Mouse (Mus musculus) bone marrow macrophage, adult 2 months (primary cell): Measurements from ENCODE around the gene 1700020A23Rik. TPM values are rescaled to one million over a fixed set of nuclear protein-coding genes. Genes with fewer than 3 reads are reported as not detected.

Experiments
- H3K27ac ChIP-seq: 2 replicates; pipeline ENCODE4 v1.5.1; 2012; ENCODE audit warnings: low read depth, low read length; ENCODE audit not compliant: insufficient read depth
- H3K4me1 ChIP-seq: 2 replicates; pipeline ENCODE4 v1.6.1; 2012; ENCODE audit warnings: low read length; ENCODE audit not compliant: control insufficient read depth, insufficient read depth
- H3K4me3 ChIP-seq: 2 replicates; pipeline ENCODE4 v1.5.1; 2012; ENCODE audit warnings: mild to moderate bottlenecking, low read length, moderate library complexity; ENCODE audit not compliant: insufficient read depth
- CTCF ChIP-seq: IDR thresholded peaks from 2 replicates; pipeline ENCODE4 v1.5.1; 2012; ENCODE audit warnings: low read depth, mild to moderate bottlenecking, low read length, moderate library complexity
- POLR2A ChIP-seq: IDR thresholded peaks from 2 replicates; pipeline ENCODE4 v1.6.1; 2012; ENCODE audit warnings: mild to moderate bottlenecking, low read depth, low read length, borderline replicate concordance
- polyA plus RNA-seq: library from polyadenylated mRNA; stranded (reverse); fragments of >200 nt; gene quantifications from 2 replicates; pipeline ENCODE4 v1.2.4, GENCODE M21; 2012; ENCODE audit not compliant: missing spikeins, insufficient read depth, insufficient read length

The 1700020A23Rik gene
- polyA plus RNA-seq, 1 experiment: not detected

DNA sequence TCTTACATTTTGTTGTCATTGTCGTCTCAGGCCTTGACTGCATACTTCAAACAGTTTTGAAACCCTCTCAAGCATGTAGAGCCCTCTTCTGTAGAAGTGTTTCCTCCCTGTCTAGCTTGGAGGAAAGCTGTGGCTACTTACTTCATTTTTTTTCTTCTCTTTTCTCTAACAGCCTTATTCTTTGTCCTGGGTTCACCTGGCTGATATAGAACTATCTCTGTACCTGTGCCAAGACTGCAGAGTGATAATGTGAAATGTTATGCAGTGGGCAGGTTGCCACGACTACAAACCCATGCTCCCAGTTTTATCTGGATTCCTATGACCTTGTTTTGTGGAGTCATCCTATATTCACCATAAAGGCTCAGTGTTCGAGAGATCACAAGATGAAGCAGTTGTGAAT is 25.4 kb downstream of the 1700020A23Rik start:
- Histone ChIP-seq H3K4me1 (peaks cover 11% of the 10 kb centered on the region), H3K4me3 (no peak overlapping the region), H3K27ac (no peak overlapping the region)
- TF ChIP-seq CTCF: no peak
- no peak for TF ChIP-seq POLR2A

DNA sequence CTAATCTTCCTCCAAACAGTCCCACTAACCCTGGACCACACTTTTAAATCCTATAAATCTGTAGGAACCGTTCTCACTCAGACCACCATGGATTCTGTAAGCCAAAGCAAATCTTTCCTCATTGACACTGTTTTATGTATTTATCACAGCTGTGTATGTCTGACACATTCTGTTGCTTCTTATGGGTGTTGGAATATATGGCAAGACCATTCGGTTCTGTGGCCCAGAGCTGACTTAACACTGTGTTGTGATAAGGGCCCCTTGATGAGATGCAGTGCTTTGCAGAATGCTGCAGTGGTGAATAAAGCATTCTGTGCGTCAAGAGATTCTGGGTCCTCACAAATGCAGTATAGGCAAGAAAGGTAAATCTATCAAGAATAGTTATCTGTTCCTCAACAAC is 27.1 kb downstream of the 1700020A23Rik start:
- Histone ChIP-seq H3K27ac (no peak overlapping the region), H3K4me1 (peaks cover 4% of the 10 kb centered on the region; the same call in 1 of the 2 replicates), H3K4me3 (no peak overlapping the region)
- TF ChIP-seq POLR2A (no peak), CTCF (no peak)

DNA sequence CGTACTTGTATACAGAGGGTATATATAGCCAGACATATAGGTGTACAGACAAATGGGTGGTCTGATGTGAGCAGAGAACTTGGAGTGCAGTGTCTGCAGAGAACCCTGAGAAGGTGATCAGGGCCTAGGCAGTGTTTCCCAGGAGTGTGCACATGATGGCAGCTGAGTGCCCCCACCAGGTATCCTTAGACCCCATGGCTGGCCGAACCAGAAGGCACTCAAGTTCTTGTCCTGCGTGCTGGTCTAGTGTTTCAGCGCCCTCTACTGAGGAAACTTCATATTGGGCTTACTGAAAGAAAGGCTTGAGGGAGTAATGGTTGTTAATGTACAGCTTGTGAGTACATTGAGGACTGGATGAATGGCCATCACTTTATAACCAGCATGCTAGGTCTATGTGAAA is 28.1 kb downstream of the 1700020A23Rik start:
- no peak for TF ChIP-seq POLR2A
- TF ChIP-seq CTCF: peak; percentile 54; the same call in 1 of the 2 replicates
- H3K27ac ChIP-seq: no peak overlapping the region
- peaks cover 2% of the 10 kb centered on the region; the same call in 1 of the 2 replicates for H3K4me1 ChIP-seq
- H3K4me3 ChIP-seq: no peak overlapping the region

DNA sequence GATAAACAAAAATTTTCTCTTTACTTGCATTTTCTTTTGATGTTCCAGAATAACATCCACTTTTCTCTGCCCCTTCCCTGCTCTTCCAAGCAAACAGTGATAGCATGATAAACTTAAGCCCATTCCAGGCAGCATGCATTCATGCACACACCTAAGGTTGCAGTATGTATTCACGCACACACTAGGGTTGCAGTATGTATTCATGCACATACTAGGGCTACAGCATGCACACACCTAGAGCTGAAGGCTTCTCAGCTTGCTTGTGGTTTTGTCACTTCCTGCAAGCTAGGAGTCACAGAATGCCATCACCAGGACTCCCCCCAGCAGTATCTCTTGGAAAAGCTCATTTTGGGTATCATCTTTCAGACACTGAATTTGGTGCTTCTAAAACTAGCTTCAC is 31.7 kb downstream of the 1700020A23Rik start:
- Histone ChIP-seq H3K27ac (no peak overlapping the region), H3K4me1 (no peaks in the 10 kb centered on the region), H3K4me3 (no peak overlapping the region)
- TF ChIP-seq CTCF: no peak
- no peak for TF ChIP-seq POLR2A

DNA sequence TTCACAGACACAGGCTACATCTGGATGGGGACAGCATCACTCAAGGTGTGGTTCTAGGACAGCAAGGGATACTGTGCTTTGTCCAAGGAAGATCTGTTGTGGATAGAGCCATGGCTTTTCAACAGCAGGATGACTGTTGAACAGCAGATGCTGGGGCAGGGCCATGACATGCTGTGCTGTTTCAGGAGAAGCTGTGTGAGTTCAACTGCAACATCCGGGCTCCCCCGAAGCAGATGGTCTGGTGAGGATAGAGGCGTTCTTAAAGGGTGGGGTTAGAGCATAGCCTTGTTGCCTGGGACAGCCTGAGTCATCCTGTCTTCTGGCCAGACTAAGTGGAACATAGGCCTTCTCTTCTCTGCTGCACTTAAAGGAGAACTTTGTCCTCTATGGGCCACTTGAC is 33.8 kb downstream of the 1700020A23Rik start:
- no peak overlapping the region for H3K27ac ChIP-seq
- H3K4me1 ChIP-seq: no peaks in the 10 kb centered on the region
- TF ChIP-seq CTCF: no peak
- no peak for TF ChIP-seq POLR2A
- H3K4me3 ChIP-seq: no peak overlapping the region

DNA sequence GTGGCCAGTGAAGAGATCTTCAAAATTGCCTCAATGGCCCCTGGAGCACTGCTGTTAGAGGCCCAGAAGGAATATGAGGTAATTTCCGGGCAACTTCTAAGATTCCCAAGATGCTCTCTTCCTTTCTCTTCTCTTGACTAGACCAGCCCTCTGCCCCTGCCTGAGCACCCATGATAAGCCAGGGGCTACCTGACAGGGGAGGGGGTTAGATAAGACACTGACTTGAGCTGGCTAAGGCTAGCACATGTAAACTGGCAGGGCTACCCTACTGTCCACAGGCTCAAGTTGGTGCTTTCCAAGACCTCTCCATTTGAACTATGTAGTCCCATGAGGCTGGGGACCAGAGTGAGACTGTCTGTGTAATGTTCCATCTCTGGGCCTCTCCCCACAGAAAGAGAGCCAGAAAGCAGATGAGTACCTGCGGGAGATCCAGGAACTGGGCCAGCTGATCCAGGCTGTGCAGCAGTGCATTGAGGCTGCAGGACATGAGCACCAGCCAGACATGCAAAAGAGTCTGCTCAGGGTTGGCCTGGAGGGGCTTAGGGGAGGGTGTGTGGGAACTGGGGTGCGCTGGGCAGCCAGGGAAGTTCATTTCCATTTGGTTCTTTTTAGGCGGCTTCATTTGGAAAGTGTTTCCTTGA is 34.9 kb downstream of the 1700020A23Rik start:
- no peaks in the 10 kb centered on the region for H3K4me1 ChIP-seq
- no peak for TF ChIP-seq CTCF
- TF ChIP-seq POLR2A: no peak

DNA sequence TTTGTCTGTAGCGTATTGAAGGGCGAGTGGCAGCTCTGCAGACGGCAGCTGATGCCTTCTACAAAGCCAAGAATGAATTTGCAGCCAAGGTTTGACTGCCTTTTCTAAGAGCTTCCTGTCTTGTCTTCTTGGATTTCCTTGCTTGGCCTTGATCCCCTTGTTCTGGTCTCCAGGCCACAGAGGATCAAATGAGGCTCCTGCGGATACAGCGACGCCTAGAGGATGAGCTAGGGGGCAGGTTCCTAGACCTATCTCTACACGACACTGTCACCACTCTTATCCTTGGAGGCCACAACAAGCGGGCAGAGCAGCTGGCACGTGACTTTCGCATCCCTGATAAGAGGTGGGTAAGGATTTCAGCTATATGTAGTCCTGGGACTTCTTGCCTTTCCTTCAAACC is 37.1 kb downstream of the 1700020A23Rik start:
- Histone ChIP-seq H3K4me3 (no peak overlapping the region), H3K27ac (no peak overlapping the region), H3K4me1 (no peaks in the 10 kb centered on the region)
- TF ChIP-seq POLR2A (no peak), CTCF (no peak)

More for the DNA sequence above, 34.9 kb downstream of the 1700020A23Rik start:
- H3K27ac ChIP-seq: no peak overlapping the region
- no peak overlapping the region for H3K4me3 ChIP-seq

DNA sequence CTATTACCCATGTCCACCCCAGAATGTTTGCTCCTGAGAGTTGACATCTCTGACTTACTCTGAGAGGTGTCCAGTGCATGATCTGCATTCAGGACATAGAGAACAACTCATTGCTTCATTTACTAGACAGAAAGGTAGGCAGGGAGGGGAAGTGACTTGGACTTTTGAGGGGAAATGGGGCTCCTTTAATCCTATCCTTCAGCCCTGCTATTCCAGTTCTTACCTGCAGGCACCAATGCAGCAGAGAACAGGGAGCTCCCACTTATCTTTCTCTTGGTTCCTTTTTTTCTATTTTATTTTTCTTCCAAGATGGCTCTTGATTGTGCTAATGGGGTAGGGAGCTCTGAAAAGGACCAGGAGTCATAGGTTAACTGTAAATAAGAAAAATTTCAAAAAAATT is 43.4 kb downstream of the 1700020A23Rik start:
- H3K4me1 ChIP-seq: peaks cover 15% of the 10 kb centered on the region
- no peak for TF ChIP-seq CTCF
- no peak for TF ChIP-seq POLR2A

DNA sequence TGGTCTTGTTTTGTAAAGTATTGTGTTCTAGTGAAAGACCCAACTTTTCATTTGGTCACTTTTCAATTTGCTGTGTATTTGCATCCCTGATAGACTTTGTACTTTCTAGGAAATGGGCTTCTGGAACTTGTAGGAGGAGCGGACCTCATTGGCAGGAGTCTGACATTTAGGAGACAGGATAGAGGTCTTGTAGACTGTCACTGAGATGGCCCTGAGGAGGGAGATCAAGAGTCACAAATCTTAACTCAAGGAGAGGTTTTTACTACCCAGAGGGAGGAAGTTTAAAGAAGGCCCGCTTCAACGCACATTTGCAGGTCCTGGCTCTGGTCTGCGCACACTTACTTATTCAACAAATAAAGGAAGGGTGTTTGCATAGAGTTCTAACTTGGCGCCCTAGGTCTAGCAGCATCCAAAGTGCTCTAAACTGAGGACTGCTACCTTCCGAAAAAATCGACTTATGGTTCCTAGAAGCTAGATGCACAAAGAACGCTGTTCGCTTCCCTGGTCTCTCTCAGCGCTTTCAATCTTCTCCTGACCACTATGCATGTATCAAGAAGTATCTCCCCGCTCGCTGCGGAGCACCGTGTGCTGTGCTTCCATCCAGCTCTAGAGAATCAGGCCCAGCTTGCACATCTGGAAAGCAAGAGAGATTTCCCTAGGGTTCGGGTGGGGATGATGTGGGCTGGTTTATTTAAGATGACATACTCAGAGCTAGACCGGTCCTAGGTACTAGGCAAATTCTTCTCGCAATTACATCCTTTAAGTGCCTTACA is 44.1 kb downstream of the 1700020A23Rik start:
- no peak for TF ChIP-seq CTCF
- no peak for TF ChIP-seq POLR2A
- Histone ChIP-seq H3K4me3 (peak overlapping the region; percentile 91), H3K27ac (peak overlapping the region; percentile 18), H3K4me1 (peaks cover 16% of the 10 kb centered on the region)

More for the DNA sequence above, 43.4 kb downstream of the 1700020A23Rik start:
- Histone ChIP-seq H3K4me3 (no peak overlapping the region), H3K27ac (no peak overlapping the region)
